Mouse (Mus musculus): ENCODE data around the gene Cspg4.

GRCm38 (mm10) chr9:56926387-56926786 is 61.6 kb downstream of the Cspg4 start:
- TF ChIP-seq POLR2A (IDR thresholded peaks at IDR 0.05; ENCODE audit: insufficient read length, low read depth) (no peak), MAX (IDR thresholded peaks at IDR 0.05; ENCODE audit: low read depth) (no peak), USF1 (IDR thresholded peaks at IDR 0.05; ENCODE audit: low read depth) (no peak), MYOG (IDR thresholded peaks at IDR 0.05; ENCODE audit: control insufficient read depth in 1 of 3, insufficient read depth in 1 of 3, insufficient read length in 2 of 3, low read depth in 2 of 3) (no peak)
